Mouse (Mus musculus) adrenal gland, postnatal 14 days (tissue): ENCODE measurements around the gene Zfp553. TPM values are rescaled to one million over a fixed set of nuclear protein-coding genes. Genes with fewer than 3 reads are reported as not detected.
"Not testable (repeated sequence)": the region's sequence is repeated elsewhere in the genome, so short reads cannot be mapped to it uniquely, and the experiment has no call there.

Experiments used
- DNase-seq: peaks from one replicate; pipeline ENCODE4 v3.0.0; 2021; ENCODE audit warnings: mixed read lengths
- total RNA-seq: library from RNA; stranded (reverse); gene quantifications from 2 replicates; pipeline ENCODE4 v1.2.3, GENCODE M21; 2021

Gene Zfp553
- total RNA-seq, 1 experiment from 2014 or later: 10.0 TPM

- DNase-seq: no peak
Observed at GRCm38 (mm10) chr7:127233368-127233749, 498 bp downstream of the Zfp553 start.

GRCm38 (mm10) chr7:127233765-127234164 lies 904 bp downstream of the Zfp553 start:
- DNase-seq: no peak

DNA sequence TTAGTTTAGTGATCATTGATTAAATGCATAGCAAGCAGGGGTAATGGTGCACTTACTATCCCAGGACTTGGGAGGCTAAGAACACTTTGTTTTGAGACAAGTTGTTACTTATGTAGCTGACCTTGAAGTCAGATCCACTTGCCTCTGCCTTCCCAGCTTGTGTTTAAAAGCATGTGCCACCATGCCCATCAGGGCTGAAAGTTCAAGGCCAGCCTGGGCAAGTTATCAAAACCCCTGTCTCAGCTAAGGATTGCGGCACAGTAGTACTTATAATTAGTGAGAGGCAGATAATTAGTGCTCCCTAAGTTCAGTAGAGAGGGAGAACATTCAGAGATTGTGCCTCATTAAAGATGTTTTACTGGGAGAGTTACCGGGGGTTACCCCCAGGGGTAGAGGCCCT lies 1.9 kb downstream of the Zfp553 start:
- DNase-seq: peak; percentile 48

DNA sequence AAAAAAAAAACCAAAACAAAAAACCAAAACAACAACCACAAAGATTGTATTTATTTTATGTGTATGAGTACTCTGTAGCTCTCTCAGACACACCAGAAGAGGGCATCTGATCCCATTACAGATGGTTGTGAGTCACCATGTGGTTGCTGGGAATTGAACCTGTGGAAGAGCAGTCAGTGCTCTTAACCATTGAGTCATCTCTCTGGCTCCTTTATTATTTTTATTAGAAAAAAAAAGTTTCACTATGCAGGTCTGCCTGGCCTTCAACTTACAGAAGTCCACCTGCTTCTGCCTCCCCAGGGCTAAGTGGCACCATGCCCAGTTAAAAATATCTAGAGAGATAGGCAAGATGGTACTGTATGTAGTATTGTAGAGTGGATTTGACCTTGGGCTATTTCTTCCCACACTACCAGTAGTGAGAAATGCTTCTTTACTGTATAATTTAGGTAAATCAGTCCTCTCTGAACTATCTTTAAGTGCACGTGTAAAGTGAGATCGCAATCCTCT lies 10.6 kb downstream of the Zfp553 start:
- no peak for DNase-seq

DNA sequence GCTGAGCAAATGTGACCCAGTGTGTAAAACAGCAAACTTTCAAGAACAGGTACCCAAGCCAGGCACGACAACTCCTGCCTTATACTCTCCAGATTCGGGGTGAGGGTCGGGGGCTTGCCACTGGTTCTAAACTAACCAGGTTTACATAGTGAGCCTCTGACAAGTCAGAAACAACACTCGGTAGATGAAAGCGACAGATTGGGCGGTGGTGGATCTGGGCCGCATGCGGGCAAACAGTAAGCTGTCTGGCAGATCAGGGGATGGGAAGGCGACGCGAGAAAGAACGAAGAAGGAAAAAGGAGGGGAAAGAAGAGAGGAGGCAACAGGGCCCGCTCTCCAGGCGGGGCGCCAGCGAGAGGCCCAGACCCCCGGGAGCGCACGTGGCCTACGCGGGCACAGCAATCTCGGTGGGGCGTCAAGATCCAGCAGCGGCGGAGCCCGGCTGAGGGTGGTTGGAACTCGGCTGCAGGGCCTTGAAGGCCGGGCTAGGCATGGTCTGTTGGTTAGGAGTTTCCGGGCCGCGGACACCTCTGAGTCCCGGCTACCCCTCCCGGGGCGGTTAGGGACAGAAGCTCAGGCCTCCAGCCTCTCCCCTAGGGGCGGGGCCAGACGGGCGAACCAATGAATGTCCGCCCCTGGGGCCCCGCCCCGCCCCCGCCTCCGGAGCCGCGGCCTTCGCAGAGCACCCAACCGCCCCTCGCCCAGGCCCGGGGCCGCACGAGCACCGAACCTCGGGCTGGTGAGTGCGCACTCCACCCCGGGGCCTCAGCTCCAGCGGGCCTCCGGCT lies 11.2 kb downstream of the Zfp553 start, which contains the start of gene Zfp771:
TSS of gene Zfp771 (plus strand) at position 405 of the 788 bp plus-strand sequence.
- peak; percentile 99 for DNase-seq

- DNase-seq: no peak
Observed at GRCm38 (mm10) chr7:127244658-127245510, 12.0 kb downstream of the Zfp553 start.

GRCm38 (mm10) chr7:127250511-127250910 lies 17.6 kb downstream of the Zfp553 start:
- not testable (repeated sequence) for DNase-seq

- peak; percentile 44 for DNase-seq
Observed at GRCm38 (mm10) chr7:127252414-127252813, 19.6 kb downstream of the Zfp553 start.

GRCm38 (mm10) chr7:127253341-127253740 lies 20.5 kb downstream of the Zfp553 start:
- DNase-seq: no peak

- DNase-seq: peak; percentile 96
Observed at GRCm38 (mm10) chr7:127253821-127254769, 21.2 kb downstream of the Zfp553 start.

- DNase-seq: no peak
Observed at GRCm38 (mm10) chr7:127255008-127255407, 22.1 kb downstream of the Zfp553 start.

- no peak for DNase-seq
Observed at GRCm38 (mm10) chr7:127255965-127256364, 23.1 kb downstream of the Zfp553 start.

- DNase-seq: no peak
Observed at GRCm38 (mm10) chr7:127256518-127256917, 23.7 kb downstream of the Zfp553 start.

DNA sequence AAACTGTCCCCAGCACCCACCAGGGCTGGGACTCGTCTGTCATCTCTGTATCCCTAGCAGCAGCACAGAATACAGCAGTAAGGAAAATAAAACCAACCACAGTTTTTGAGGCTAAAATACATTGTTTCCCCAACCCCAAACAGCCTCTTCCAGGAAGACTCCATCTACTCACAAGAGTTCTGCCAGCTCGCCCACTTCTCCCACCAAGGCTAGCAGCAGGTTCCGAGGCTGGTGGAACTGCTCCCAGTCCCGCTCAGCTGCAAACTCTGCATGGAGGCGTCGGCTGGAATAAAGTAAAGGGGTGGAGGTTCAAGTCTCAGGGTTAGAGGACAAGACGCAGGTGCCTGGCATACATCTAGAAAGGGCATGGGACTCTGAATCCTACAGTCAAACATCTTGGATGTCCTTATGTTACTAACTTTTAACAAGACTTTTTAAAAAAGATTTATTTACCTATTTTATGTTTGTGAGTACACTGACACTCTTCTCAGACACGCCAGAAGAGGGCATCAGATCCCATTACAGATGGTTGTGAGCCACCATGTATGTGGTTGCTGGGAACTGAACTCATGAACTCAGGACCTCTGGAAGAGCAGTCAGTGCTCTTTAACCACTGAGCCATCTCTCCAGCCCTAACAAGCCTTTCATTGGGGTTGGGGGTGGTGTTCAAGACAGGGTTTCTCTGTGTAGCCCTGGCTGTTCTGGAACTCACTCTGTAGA lies 26.5 kb downstream of the Zfp553 start:
- DNase-seq: no peak

GRCm38 (mm10) chr7:127260309-127261111 lies 27.6 kb downstream of the Zfp553 start, which contains the start of gene Dctpp1:
Dctpp1 (minus strand) TSS chr7:127260709.
- peak; percentile 97 for DNase-seq

DNA sequence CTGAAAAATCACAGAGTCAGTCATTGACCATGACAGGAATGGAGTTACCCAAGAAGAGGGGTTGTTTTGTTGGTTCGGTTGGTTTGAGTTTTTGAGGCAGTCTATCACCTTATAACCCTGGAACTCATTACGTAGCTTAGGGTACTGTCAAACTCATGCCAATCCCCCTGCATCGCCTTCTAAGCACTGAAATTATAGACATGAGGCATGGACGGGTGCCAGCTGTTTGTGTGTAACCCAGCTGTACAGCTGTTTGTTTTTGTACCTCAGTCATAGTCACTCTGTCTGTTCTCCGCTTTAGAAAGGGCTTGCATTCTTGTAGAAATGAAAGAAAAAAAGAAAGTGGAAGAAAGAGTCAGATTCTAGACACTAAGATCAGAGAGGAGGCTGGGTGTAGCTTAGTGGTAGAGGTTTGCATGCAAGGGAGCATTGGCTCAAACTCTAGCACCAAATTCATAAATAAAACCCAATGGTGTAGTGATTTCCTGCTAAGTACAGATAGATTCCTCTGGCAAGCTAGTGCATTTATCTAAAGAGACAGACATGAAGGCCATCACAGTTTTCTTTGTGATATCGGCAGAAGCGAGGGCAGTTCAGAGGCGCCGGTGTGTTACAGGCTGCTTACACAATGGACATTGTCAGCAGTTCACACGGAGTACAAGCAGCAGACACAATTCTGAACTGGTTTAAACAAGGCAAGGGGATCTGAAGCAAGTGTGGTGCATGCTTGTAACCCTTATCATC lies 29.5 kb downstream of the Zfp553 start:
- no peak for DNase-seq

DNA sequence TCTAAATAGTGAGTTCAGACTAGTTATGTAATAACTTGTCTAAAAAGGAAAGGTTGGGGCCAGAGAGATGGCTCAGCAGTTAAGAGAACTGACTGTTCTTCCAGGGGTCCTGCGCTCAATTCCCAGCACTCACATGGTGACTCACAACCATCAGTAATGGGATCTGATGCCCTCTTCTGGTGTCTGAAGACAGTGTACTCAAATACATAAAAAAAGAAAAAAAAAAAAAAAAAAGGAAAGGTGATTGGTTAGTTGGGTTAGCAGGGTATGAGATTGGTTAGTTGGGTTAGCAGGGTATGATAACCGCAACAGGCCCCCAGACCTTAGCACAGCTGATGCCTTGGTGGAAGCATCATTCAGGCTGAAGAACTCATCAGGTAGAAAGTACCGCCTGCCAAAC lies 30.7 kb downstream of the Zfp553 start:
- DNase-seq: no peak

DNA sequence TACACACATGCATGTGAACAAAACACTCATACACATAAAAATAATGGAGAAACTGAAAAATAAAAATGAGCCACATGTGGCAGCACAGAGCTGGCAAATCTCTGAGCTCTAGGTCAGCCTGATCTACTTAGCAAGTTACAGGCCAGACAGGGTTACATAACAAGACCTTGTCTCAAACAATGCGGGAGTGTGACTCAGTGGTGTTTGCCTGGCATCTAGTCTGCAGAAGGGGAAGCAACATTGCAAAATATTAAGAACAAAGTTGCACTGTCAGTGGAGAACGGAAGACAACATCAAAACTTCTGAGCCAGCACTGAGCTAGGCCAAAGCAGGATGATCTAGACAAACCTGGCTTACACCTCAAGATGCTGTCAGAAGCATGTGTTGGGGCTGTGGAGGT lies 37.4 kb downstream of the Zfp553 start:
- no peak for DNase-seq

DNA sequence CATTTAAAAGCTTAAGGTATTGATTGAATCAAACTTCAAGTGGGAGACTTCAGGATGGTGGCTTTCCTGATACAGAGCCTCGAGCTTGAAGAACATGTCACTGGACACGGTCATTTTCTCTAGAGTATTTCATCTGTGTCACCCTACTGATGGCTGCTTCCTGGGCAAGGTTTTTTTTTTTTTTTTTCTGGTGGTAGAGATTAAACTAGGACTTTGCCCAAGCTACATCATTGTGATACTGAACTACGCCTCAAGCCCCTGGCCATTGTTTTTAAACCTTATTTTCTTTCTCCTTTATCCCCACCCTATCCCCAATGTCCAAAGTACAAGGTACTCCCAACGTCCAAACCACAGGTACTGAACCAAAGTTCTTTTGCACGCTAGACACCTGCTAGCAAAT lies 37.8 kb downstream of the Zfp553 start:
- DNase-seq: no peak
